Mouse (Mus musculus) midbrain, postnatal 0 days (tissue): ENCODE data around the gene Lrch3. TPM values are rescaled to one million over a fixed set of nuclear protein-coding genes. Genes with fewer than 3 reads are reported as not detected.
"Not testable (repeated sequence)": the region's sequence is repeated elsewhere in the genome, so short reads cannot be mapped to it uniquely, and the experiment has no call there.

Experiments used
- ATAC-seq: fragments of 200-750 bp; cut with Nextera tagmentation; 2 replicates; pipeline ENCODE4 v1.8.0; 2017; ENCODE audit warnings: moderate number of reproducible peaks, mild to moderate bottlenecking, moderate TSS enrichment, moderate library complexity; ENCODE audit not compliant: low FRiP score
- DNase-seq: peaks from one replicate; pipeline ENCODE4 v3.0.0-alpha.2; 2015; ENCODE audit warnings: low spot score
- H3K27ac ChIP-seq: fragments of 300-500 bp; sonication (generic); 2 replicates; pipeline ENCODE4 v1.5.1; 2014; ENCODE audit warnings: low read depth, mild to moderate bottlenecking, low read length, mixed read lengths
- H3K27me3 ChIP-seq: fragments of 300-500 bp; sonication (generic); 2 replicates; pipeline ENCODE4 v1.6.1; 2014; ENCODE audit warnings: low read length, control low read depth, mixed read lengths; ENCODE audit not compliant: insufficient read depth
- H3K36me3 ChIP-seq: fragments of 300-500 bp; sonication (generic); 2 replicates; pipeline ENCODE4 v1.6.1; 2014; ENCODE audit warnings: low read length, control low read depth, mixed read lengths; ENCODE audit not compliant: insufficient read depth
- H3K4me1 ChIP-seq: fragments of 300-500 bp; sonication (generic); 2 replicates; pipeline ENCODE4 v1.6.1; 2014; ENCODE audit warnings: mild to moderate bottlenecking, control low read depth, antibody characterized with exemption, low read length, mixed read lengths; ENCODE audit not compliant: insufficient read depth
- H3K4me2 ChIP-seq: fragments of 300-500 bp; sonication (generic); 2 replicates; pipeline ENCODE4 v1.6.1; 2014; ENCODE audit warnings: low read depth, mild to moderate bottlenecking, low read length, mixed read lengths; ENCODE audit not compliant: poor library complexity, severe bottlenecking
- H3K4me3 ChIP-seq: fragments of 300-500 bp; sonication (generic); 2 replicates; pipeline ENCODE4 v1.5.1; 2014; ENCODE audit warnings: low read depth, mild to moderate bottlenecking, low read length, moderate library complexity
- H3K9ac ChIP-seq: fragments of 300-500 bp; sonication (generic); replicated peaks from 2 replicates; pipeline ENCODE4 v1.6.1; 2014; ENCODE audit warnings: mild to moderate bottlenecking, low read length, moderate library complexity, mixed read lengths; ENCODE audit not compliant: poor library complexity, severe bottlenecking
- H3K9me3 ChIP-seq: fragments of 300-500 bp; sonication (generic); 2 replicates; pipeline ENCODE4 v1.6.1; 2016; ENCODE audit warnings: low read length, control low read depth
- CTCF ChIP-seq: IDR thresholded peaks from 2 replicates; pipeline ENCODE4 v1.5.1; 2016; ENCODE audit warnings: antibody characterized with exemption, mild to moderate bottlenecking
- WGBS: fragments of 180-500 bp; shearing (Covaris S2); extraction: QIAGEN DNeasy Blood & Tissue Kit; methylation state at CpG from one replicate; pipeline ENCODE4 v1.1.7; 2014; 5-methylcytosine and 5-hydroxymethylcytosine counted together
- polyA plus RNA-seq: library from polyadenylated mRNA; unstranded; fragments of >200 nt; fragmentation: Nextera tagmentation; extraction: Ambion mirVana; gene quantifications from 2 replicates; pipeline ENCODE4 v1.2.1, GENCODE M21; 2015
- total RNA-seq: library from RNA; depleted of rRNA; stranded (reverse); fragments of >200 nt; gene quantifications from 2 replicates; pipeline ENCODE4 v1.2.3, GENCODE M21; 2014

Lrch3 gene
- total and polyA plus RNA-seq, 2 experiments from 2014 or later: 25.3 to 38.9 TPM

- WGBS: 86% methylated on average over 2 of the region's 2 CpGs
- no peaks in the 10 kb centered on the region for H3K36me3 ChIP-seq
Measured at GRCm38 (mm10) chr16:33043268-33043667, 129.4 kb downstream of the Lrch3 start.

DNA sequence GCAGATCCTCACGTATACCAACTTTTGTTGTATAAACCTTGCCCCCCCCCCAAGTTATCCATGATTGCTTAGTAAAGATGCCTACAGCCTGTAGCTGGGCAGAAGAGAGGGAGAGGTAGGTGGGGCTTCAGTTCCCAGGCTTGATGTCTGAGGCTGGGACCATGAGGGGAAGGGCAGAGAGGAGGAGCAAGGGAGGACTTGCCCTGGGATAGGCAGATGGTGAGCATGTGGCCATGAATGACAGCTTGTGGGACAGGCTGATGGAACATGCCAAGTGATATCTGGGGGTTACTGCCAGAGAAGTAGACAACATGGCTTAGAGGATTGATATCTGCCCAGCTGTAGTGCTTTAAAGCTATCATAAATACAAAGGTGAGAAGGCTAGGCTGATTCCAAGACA lies 134.1 kb downstream of the Lrch3 start:
- H3K27ac ChIP-seq: no peak overlapping the region
- TF ChIP-seq CTCF: no peak
- no peak for ATAC-seq
- whole genome bisulfite sequencing: 94% methylated on average over 1 of the region's 1 CpGs
- H3K4me3 ChIP-seq: no peak overlapping the region
- no peak for DNase-seq
- no peaks in the 10 kb centered on the region for H3K4me1 ChIP-seq
- no peaks in the 10 kb centered on the region for H3K36me3 ChIP-seq
- no peak overlapping the region for H3K4me2 ChIP-seq
- H3K27me3 ChIP-seq: no peaks in the 10 kb centered on the region
- no peak overlapping the region for H3K9ac ChIP-seq
- no peaks in the 10 kb centered on the region for H3K9me3 ChIP-seq

More at GRCm38 (mm10) chr16:33043268-33043667, 129.4 kb downstream of the Lrch3 start:
- DNase-seq: no peak
- Histone ChIP-seq H3K4me2 (no peak overlapping the region), H3K4me3 (no peak overlapping the region), H3K9me3 (no peaks in the 10 kb centered on the region), H3K27ac (no peak overlapping the region), H3K27me3 (no peaks in the 10 kb centered on the region), H3K4me1 (no peaks in the 10 kb centered on the region), H3K9ac (no peak overlapping the region)
- no peak for TF ChIP-seq CTCF
- ATAC-seq: no peak

GRCm38 (mm10) chr16:33048686-33049085 lies 134.8 kb downstream of the Lrch3 start:
- Histone ChIP-seq H3K9me3 (no peaks in the 10 kb centered on the region), H3K4me1 (no peaks in the 10 kb centered on the region), H3K36me3 (no peaks in the 10 kb centered on the region), H3K4me3 (no peak overlapping the region), H3K27ac (no peak overlapping the region), H3K4me2 (no peak overlapping the region), H3K9ac (no peak overlapping the region), H3K27me3 (no peaks in the 10 kb centered on the region)
- DNase-seq (no peak), ATAC-seq (no peak)
- 82% methylated on average over 2 of the region's 2 CpGs for WGBS
- TF ChIP-seq CTCF: no peak

GRCm38 (mm10) chr16:33049809-33050208 lies 135.9 kb downstream of the Lrch3 start:
- no peaks in the 10 kb centered on the region for H3K4me1 ChIP-seq
- no peak for DNase-seq
- H3K9ac ChIP-seq: no peak overlapping the region
- no peak for TF ChIP-seq CTCF
- H3K36me3 ChIP-seq: no peaks in the 10 kb centered on the region
- WGBS: 94% methylated on average over 16 of the region's 16 CpGs
- H3K27me3 ChIP-seq: no peaks in the 10 kb centered on the region
- no peaks in the 10 kb centered on the region for H3K9me3 ChIP-seq
- H3K4me3 ChIP-seq: no peak overlapping the region
- H3K27ac ChIP-seq: no peak overlapping the region
- no peak for ATAC-seq
- no peak overlapping the region for H3K4me2 ChIP-seq

- DNase-seq (no peak), ATAC-seq (no peak)
- no peak overlapping the region for H3K4me2 ChIP-seq
- TF ChIP-seq CTCF: no peak
- peaks cover 5% of the 10 kb centered on the region; the same call in 1 of the 2 replicates for H3K4me1 ChIP-seq
- no peaks in the 10 kb centered on the region for H3K36me3 ChIP-seq
- 79% methylated on average over 5 of the region's 5 CpGs for WGBS
- no peaks in the 10 kb centered on the region for H3K27me3 ChIP-seq
- H3K4me3 ChIP-seq: no peak overlapping the region
- H3K27ac ChIP-seq: no peak overlapping the region
- no peak overlapping the region for H3K9ac ChIP-seq
- no peaks in the 10 kb centered on the region for H3K9me3 ChIP-seq
Measured at GRCm38 (mm10) chr16:33053141-33053540, 139.2 kb downstream of the Lrch3 start.

GRCm38 (mm10) chr16:33054927-33055326 lies 141.0 kb downstream of the Lrch3 start:
- ATAC-seq, H3K27me3 ChIP-seq, H3K9ac ChIP-seq, H3K4me3 ChIP-seq, H3K27ac ChIP-seq, DNase-seq, H3K4me2 ChIP-seq, H3K9me3 ChIP-seq, H3K4me1 ChIP-seq: not testable (repeated sequence)
- 92% methylated on average over 2 of the region's 2 CpGs for WGBS
- H3K36me3 ChIP-seq: peaks cover 12% of the 10 kb centered on the region; the same call in 1 of the 2 replicates
